Mouse (Mus musculus) erythroblast, embryonic 14.5 days (primary cell): ENCODE results near the gene Mid1.
"Not testable (repeated sequence)": the region's sequence is repeated elsewhere in the genome, so short reads cannot be mapped to it uniquely, and the experiment has no call there.

ENCODE experiments used
- GATA1 ChIP-seq: IDR thresholded peaks from 2 replicates; pipeline ENCODE4 v1.6.1; 2012; ENCODE audit warnings: low read length, inconsistent platforms, mixed read lengths
- TAL1 ChIP-seq: IDR thresholded peaks from 3 replicates; pipeline ENCODE4 v1.6.1; 2012; ENCODE audit warnings: low read length, inconsistent platforms, mixed read lengths

DNA sequence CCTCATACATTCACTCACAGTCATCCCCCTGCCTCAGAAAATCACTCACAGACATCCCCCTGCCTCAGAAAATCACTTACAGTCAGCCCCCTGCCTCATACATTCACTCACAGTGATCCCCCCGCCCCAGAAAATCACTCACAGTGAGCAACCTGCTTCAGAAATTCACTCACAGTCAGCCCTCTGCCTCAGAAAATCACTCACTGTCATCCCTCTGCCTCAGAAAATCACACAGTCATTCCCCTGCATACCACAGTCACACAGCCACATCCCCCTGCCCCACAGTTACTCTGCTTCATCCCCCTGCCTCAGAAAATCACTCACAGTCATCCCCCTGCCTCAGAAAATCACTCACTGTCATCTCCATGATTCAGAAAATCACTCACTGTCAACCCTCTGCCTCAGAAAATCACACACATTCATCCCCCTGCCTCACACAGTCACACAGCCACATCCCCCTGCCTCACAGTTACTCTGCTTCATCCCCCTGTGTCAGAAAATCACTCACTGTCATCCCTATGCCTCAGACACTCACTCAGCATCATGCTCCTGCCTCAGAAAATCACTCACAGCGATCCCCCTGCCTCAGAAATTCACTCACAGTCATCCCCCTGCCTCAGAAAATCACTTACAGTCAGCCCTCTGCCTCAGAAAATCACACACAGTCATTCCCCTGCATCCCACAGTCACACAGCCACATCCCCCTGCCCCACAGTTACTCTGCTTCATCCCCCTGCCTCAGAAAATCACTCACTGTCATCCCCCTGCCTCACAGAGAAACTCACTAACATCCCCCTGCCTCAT is 322.6 kb downstream of the Mid1 start:
- not testable (repeated sequence) for TF ChIP-seq TAL1, GATA1
